Comparison of ENCODE assay signal across 11 mouse cellular contexts in genomic region chr6:101484526-101485287, GRCm38 (mm10).
DNase-seq lines count a peak whose midpoint lies in the region; ATAC-seq lines count a peak whose summit lies in the region.
"Had no signal": no experiment of that assay in that cellular context is flagged by ENCODE, and none has a peak within 500 bp of the region (broad histone marks: within the 10 kb centered on the region; RNA-seq: fewer than 3 reads in every experiment).

No protein-coding gene starts in this region.

- no peak overlapping the region for H3K9ac ChIP-seq in forebrain, embryonic 15.5 days (replicated peaks)
- H3K9ac ChIP-seq in limb, embryonic 11.5 days (ENCODE audit: low read length): no peak overlapping the region
- H3K9ac ChIP-seq: liver, embryonic 15.5 days had no signal

- intact Hi-C loops in left cerebral cortex, postnatal 10 days (cut with DNase I): no loop called here

- no peak for DNase-seq in forebrain, embryonic 10.5 days (ENCODE audit: extremely low spot score, low spot score)
- peak; percentile 14 to 16 for DNase-seq in kidney, postnatal 4 days
- no peak for DNase-seq in kidney, adult 18-20 months
- DNase-seq in adrenal gland, postnatal 25 days: peak; percentile 47
- peak; percentile 36 for DNase-seq in limb, embryonic 11.5 days (ENCODE audit: low spot score)
- no peak for DNase-seq in left cerebral cortex, postnatal 10 days (ENCODE audit: extremely low spot score in 1 of 2, low spot score in 2 of 2)
- no peak for DNase-seq in MN1 (ENCODE audit: low spot score)
- DNase-seq: cerebellum, adult 9-10 months had no signal

- WGBS in forebrain, embryonic 10.5 days: 67% methylated on average over 12 of the region's 12 CpGs
- WGBS in forebrain, embryonic 15.5 days: 71% methylated on average over 12 of the region's 12 CpGs
- WGBS in limb, embryonic 11.5 days: 45% methylated on average over 11 of the region's 12 CpGs

- no peak overlapping the region for H3K4me2 ChIP-seq in forebrain, embryonic 15.5 days (replicated peaks)
- no peak overlapping the region for H3K4me2 ChIP-seq in limb, embryonic 11.5 days (ENCODE audit: low read depth, severe bottlenecking)
- H3K4me2 ChIP-seq: liver, embryonic 15.5 days had no signal

- H3K27me3 ChIP-seq in forebrain, embryonic 10.5 days (ENCODE audit: poor library complexity, severe bottlenecking): no peaks in the 10 kb centered on the region
- H3K27me3 ChIP-seq in forebrain, embryonic 15.5 days: no peaks in the 10 kb centered on the region
- no peaks in the 10 kb centered on the region for H3K27me3 ChIP-seq in limb, embryonic 11.5 days (ENCODE audit: control insufficient read depth, insufficient read depth, low read length)
- H3K27me3 ChIP-seq: liver, embryonic 15.5 days had no signal

- no peak for ATAC-seq in forebrain, embryonic 15.5 days (replicated peaks)
- peak; percentile 84 for ATAC-seq in limb, embryonic 11.5 days (ENCODE audit: insufficient number of reproducible peaks, low FRiP score, low TSS enrichment, low read depth)
- ATAC-seq: inflammation-experienced regulatory T-cells, adult 6 months had no signal

- H3K4me1 ChIP-seq in forebrain, embryonic 10.5 days: peaks cover 23% of the 10 kb centered on the region
- H3K4me1 ChIP-seq in forebrain, embryonic 15.5 days: peaks cover 13% of the 10 kb centered on the region
- peaks cover 10% of the 10 kb centered on the region for H3K4me1 ChIP-seq in limb, embryonic 11.5 days (ENCODE audit: control insufficient read depth, insufficient read depth, low read length)
- H3K4me1 ChIP-seq: liver, embryonic 15.5 days had no signal

- no peaks in the 10 kb centered on the region for H3K9me3 ChIP-seq in forebrain, embryonic 10.5 days
- no peaks in the 10 kb centered on the region for H3K9me3 ChIP-seq in forebrain, embryonic 15.5 days
- H3K9me3 ChIP-seq in limb, embryonic 11.5 days (ENCODE audit: control insufficient read depth, low read length): no peaks in the 10 kb centered on the region
- H3K9me3 ChIP-seq: liver, embryonic 15.5 days had no signal

- H3K27ac ChIP-seq in forebrain, embryonic 10.5 days: peak overlapping the region; percentile 25; the same call in 1 of the 2 replicates
- H3K27ac ChIP-seq in forebrain, embryonic 15.5 days (replicated peaks): no peak overlapping the region
- H3K27ac ChIP-seq in limb, embryonic 11.5 days (replicated peaks; ENCODE audit: low read depth, low read length): no peak overlapping the region
- H3K27ac ChIP-seq: liver, embryonic 15.5 days had no signal

- no peak overlapping the region for H3K4me3 ChIP-seq in forebrain, embryonic 10.5 days
- H3K4me3 ChIP-seq in forebrain, embryonic 15.5 days: no peak overlapping the region
- no peak overlapping the region for H3K4me3 ChIP-seq in limb, embryonic 11.5 days (ENCODE audit: low read depth, low read length)
- H3K4me3 ChIP-seq: liver, embryonic 15.5 days had no signal

- H3K36me3 ChIP-seq in forebrain, embryonic 10.5 days (replicated peaks): no peaks in the 10 kb centered on the region
- H3K36me3 ChIP-seq in forebrain, embryonic 15.5 days: no peaks in the 10 kb centered on the region
- no peaks in the 10 kb centered on the region for H3K36me3 ChIP-seq in limb, embryonic 11.5 days (ENCODE audit: control insufficient read depth, insufficient read depth, low read length)
- H3K36me3 ChIP-seq: liver, embryonic 15.5 days had no signal

Comparison
In these comparisons a context has a peak if more than half of its experiments do, and no peak if none do; other contexts are left out.
1. DNase-seq: peak in kidney, postnatal 4 days (2 of 2), adrenal gland, postnatal 25 days (single experiment) and limb, embryonic 11.5 days (single experiment); none in forebrain, embryonic 10.5 days (single experiment), kidney, adult 18-20 months (single experiment), left cerebral cortex, postnatal 10 days (0 of 2) and MN1 (single experiment).